Mouse (Mus musculus): ENCODE measurements around the gene S100pbp. TPM values are rescaled to one million over a fixed set of nuclear protein-coding genes. Genes with fewer than 3 reads are reported as not detected.

S100pbp gene
- polyA plus RNA-seq, 1 experiment from 2014 or later, result 15.8 TPM

DNA sequence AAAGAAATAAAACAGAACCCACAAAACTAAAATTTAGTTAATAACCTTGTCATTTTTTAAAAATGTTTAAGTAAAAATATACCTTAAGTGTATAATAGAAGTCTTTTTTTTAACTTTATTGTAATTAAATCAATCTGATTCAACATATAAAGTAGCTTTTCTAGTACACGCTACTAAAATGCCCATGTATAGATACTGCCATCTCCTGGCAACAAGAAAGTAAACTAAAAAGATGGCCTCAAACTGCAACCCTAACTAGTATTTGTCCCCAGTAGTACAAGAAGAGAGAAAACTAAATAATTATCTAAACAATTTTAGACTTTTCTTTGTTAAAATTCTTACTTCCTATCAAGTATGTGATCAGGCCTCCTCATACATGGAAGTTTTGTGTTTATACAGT, 10.0 kb downstream of the S100pbp start:
- no peak overlapping the region for H3K4me2 ChIP-seq
- ATAC-seq (ENCODE audit: low read depth), result no peak
- H3K4me3 ChIP-seq, result no peak overlapping the region
- H3K4me1 ChIP-seq (replicated peaks), result no peaks in the 10 kb centered on the region
- H3K27ac ChIP-seq (replicated peaks), result no peak overlapping the region
- H3K9me3 ChIP-seq, result no peaks in the 10 kb centered on the region
- H3K27me3 ChIP-seq, result no peaks in the 10 kb centered on the region
- no peak overlapping the region for H3K9ac ChIP-seq
- WGBS, result 55% methylated on average over 1 of the region's 1 CpGs
- H3K36me3 ChIP-seq, result peaks cover 52% of the 10 kb centered on the region

DNA sequence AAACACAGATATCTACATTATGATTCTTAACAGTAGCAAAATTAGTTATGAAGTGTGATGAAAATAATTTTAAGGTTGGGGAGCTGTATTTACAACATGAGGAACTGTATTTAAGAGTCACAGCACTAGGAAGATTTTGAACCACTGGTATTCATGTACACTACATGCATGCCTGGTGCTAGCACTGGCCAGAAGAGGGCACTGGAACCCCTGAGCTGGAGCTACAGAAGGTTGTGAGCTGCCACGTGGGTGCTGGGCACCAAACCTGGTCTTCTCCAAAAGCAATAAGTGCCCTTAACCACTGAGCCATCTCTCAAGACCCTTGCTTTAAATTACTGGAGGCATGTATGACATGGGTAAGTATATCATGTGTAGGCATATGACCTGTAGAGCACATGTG, 17.0 kb downstream of the S100pbp start:
- H3K9ac ChIP-seq, result no peak overlapping the region
- H3K36me3 ChIP-seq, result peaks cover 69% of the 10 kb centered on the region
- no peak for ATAC-seq (ENCODE audit: low read depth)
- H3K9me3 ChIP-seq, result no peaks in the 10 kb centered on the region
- H3K4me3 ChIP-seq, result no peak overlapping the region
- WGBS, result 73% methylated on average over 1 of the region's 1 CpGs
- H3K27ac ChIP-seq (replicated peaks), result no peak overlapping the region
- H3K4me2 ChIP-seq, result no peak overlapping the region
- H3K4me1 ChIP-seq (replicated peaks), result no peaks in the 10 kb centered on the region
- H3K27me3 ChIP-seq, result no peaks in the 10 kb centered on the region

DNA sequence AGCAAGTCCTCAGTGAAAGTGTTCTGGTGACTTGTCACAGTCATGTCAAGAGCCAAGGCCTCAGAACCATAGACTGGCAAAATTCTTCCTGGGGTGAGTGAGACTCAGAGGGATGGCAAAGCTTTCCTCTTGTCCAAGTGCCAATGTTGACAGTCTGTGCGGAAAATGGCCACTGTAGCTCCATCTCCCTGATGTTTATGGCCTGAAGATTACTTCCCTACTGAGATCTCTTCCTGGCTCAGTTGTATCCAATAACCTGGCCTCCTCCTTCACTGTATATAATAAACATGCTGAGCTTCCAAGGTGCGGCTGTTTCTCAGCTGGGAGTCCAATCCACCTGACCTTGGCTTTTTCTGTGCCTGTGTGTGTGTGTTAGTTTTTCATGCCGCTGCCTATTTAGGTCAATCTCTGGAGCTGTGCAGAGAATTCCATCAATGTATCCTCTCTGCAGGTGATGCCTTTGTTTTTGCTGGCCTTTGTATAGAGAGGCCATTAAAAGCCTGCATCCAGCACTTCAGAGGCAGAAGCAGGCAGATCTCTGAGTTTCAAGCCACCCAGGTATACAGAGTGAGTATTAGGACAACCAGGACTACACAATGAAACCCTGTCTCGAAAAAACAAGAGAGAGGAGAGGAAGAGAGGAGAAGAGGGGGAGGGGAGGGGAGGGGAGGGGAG, 27.8 kb downstream of the S100pbp start:
- Histone ChIP-seq H3K4me1 (replicated peaks) (no peaks in the 10 kb centered on the region), H3K27me3 (no peaks in the 10 kb centered on the region), H3K36me3 (peaks cover 41% of the 10 kb centered on the region), H3K9me3 (no peaks in the 10 kb centered on the region), H3K4me2 (no peak overlapping the region), H3K9ac (no peak overlapping the region), H3K4me3 (no peak overlapping the region), H3K27ac (replicated peaks) (no peak overlapping the region)
- WGBS, result 73% methylated on average over 4 of the region's 4 CpGs
- no peak for ATAC-seq (ENCODE audit: low read depth)

DNA sequence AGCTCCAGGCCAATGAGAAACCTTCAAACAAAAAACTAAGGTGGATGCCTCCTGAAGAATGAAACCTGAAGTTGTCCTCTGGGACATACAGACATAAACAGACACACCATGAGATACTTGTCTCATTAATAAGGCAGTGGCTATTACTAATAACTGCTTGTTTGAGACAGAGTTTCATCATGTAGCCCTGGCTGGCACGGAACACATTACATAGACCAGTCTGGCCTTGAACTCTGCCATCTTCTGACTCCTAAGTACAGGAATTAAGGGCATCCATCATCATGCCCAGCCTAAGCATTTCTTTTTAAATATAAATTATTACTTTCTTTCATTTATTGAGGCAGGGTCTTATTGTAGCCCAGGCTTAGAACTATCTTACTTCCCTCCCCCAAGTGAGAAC, 28.5 kb downstream of the S100pbp start:
- Histone ChIP-seq H3K27me3 (no peaks in the 10 kb centered on the region), H3K4me2 (no peak overlapping the region), H3K27ac (replicated peaks) (no peak overlapping the region), H3K9me3 (no peaks in the 10 kb centered on the region), H3K4me3 (no peak overlapping the region), H3K36me3 (peaks cover 43% of the 10 kb centered on the region), H3K9ac (no peak overlapping the region), H3K4me1 (replicated peaks) (no peaks in the 10 kb centered on the region)
- 94% methylated on average over 1 of the region's 1 CpGs for WGBS
- ATAC-seq (ENCODE audit: low read depth), result no peak

DNA sequence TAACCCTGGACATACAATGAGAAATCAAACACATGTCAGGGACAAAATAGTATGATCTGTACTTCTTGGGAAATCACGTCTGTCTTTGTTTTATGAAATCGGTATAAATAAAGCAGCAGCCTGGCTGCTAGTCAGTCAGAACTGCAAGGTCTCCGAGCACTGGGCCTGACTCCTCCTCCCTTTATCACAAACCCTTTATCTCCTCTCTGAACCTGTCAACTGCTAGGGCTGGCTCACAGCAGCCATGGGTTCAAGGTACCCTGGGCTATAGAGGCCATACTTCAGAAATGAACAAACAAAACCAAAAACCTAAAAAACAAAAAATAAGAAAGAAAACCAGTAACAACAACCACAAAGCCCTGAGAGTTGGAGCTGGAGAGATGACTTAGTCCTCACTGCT, 31.0 kb downstream of the S100pbp start:
- H3K4me3 ChIP-seq, result no peak overlapping the region

DNA sequence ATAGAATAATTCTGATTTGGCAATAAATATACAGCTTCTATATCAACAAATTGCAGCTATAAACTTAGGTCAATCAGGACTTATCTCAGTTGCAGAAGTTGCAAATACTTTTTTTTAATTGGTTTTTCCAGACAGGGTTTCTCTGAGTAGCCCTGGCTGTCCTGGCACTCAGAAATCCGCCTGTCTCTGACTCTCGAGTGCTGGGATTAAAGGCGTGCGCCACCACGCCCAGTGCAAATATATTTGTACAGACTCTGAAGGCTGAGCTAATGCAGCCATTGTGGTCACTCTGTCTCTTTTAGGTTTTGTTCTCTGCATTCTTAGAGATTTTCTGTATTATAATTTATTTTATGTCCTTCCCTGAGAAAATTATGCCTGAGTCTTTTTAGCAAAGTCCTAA, 32.0 kb downstream of the S100pbp start:
- Histone ChIP-seq H3K4me2 (no peak overlapping the region), H3K4me3 (no peak overlapping the region), H3K9ac (no peak overlapping the region), H3K27ac (replicated peaks) (no peak overlapping the region), H3K4me1 (replicated peaks) (no peaks in the 10 kb centered on the region), H3K9me3 (no peaks in the 10 kb centered on the region), H3K36me3 (peaks cover 52% of the 10 kb centered on the region), H3K27me3 (no peaks in the 10 kb centered on the region)
- 95% methylated on average over 5 of the region's 5 CpGs for WGBS
- no peak for ATAC-seq (ENCODE audit: low read depth)

More for the DNA sequence above, 31.0 kb downstream of the S100pbp start:
- no peaks in the 10 kb centered on the region for H3K27me3 ChIP-seq
- H3K4me2 ChIP-seq, result no peak overlapping the region
- no peak overlapping the region for H3K27ac ChIP-seq (replicated peaks)
- H3K9ac ChIP-seq, result no peak overlapping the region
- H3K36me3 ChIP-seq, result peaks cover 49% of the 10 kb centered on the region
- no peaks in the 10 kb centered on the region for H3K4me1 ChIP-seq (replicated peaks)
- WGBS, result 66% methylated on average over 3 of the region's 3 CpGs
- H3K9me3 ChIP-seq, result no peaks in the 10 kb centered on the region
- no peak for ATAC-seq (ENCODE audit: low read depth)

DNA sequence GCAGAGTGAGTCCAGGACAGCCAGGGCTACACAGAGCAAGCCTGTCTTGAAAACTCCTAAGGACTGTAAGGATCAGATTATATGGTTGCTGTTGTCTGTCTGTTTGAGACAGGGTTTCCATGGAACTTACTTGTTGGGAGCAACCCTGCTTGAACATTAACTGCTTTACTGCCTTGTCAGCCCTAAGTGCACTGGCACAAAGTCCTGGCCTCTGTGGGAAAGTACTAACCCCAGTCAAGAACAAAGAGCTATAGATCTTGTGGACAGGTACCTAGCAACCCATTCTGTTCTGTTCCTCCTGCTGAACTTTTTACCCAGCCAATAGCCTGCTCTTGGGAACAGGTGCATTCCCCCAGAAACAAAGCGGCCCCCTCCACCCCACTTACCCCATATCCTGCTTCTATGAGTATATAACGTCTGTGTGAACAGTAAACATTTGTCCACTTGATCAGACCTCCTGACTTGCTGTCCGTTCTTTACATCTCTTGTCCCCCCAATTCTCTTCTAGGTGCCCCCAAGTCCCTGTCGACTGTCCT, 38.2 kb downstream of the S100pbp start:
- 32% methylated on average over 4 of the region's 4 CpGs for WGBS
- Histone ChIP-seq H3K9ac (no peak overlapping the region), H3K36me3 (peaks cover 56% of the 10 kb centered on the region), H3K4me2 (no peak overlapping the region), H3K9me3 (no peaks in the 10 kb centered on the region), H3K27ac (replicated peaks) (peak overlapping the region; percentile 49; the same call in 1 of the 2 replicates), H3K4me3 (no peak overlapping the region), H3K4me1 (replicated peaks) (peaks cover 12% of the 10 kb centered on the region; the same call in 1 of the 2 replicates), H3K27me3 (no peaks in the 10 kb centered on the region)
- peak; percentile 36; the same call in 1 of the 2 replicates for ATAC-seq (ENCODE audit: low read depth)

DNA sequence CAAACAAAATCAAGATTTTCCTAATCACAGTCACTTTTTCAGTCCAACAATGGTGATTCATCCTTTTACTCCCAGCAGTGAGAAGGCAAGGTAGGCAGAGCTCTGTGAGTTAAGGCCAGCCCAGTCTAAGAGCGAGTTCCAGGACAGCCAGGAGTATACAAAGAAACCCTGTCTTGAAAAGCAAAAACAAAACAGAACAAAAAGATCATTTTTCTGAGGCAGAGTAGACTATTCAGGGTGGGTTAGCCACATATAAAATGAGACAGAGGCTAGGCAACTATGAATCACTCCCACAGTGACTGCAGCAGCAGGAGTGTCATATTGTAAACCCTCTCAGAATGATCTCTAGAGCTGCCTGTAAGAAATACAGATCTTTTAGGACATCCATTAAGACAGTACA, 40.2 kb downstream of the S100pbp start:
- peak overlapping the region; percentile 14; the same call in 1 of the 2 replicates for H3K27ac ChIP-seq (replicated peaks)
- peaks cover 25% of the 10 kb centered on the region for H3K4me1 ChIP-seq (replicated peaks)
- H3K4me2 ChIP-seq, result no peak overlapping the region
- WGBS, result 32% methylated on average over 1 of the region's 1 CpGs
- H3K36me3 ChIP-seq, result peaks cover 41% of the 10 kb centered on the region
- no peak for ATAC-seq (ENCODE audit: low read depth)
- H3K27me3 ChIP-seq, result no peaks in the 10 kb centered on the region
- H3K9ac ChIP-seq, result no peak overlapping the region
- no peak overlapping the region for H3K4me3 ChIP-seq
- H3K9me3 ChIP-seq, result no peaks in the 10 kb centered on the region

DNA sequence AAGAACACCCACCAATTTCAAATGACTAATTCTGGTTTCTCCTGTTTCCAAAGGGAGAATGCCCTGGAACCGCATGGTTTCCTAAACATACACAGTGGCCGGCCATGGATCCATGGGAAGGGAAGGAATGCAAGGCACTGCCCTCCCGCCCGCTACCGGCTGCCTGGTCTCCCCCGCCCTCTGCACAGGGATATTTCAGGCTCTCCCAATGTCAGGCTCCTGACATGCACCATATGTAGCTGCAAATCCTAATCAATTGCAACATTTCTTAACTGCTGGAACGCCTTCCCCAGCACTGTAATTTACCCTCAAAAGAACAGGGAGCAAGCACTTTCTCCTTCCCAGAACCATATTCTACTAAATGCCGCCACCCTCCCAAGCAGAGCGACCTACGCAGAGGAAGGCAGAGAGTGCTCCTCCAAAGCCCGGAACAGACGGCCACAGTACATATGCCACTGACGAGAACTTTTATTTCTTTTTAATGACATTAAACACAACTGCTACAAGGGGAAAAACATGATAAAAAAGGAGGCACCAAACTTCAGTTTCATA, 41.9 kb downstream of the S100pbp start:
- 82% methylated on average over 13 of the region's 13 CpGs for WGBS
- H3K36me3 ChIP-seq, result peaks cover 32% of the 10 kb centered on the region
- no peak overlapping the region for H3K4me3 ChIP-seq
- H3K27me3 ChIP-seq, result no peaks in the 10 kb centered on the region
- no peak overlapping the region for H3K9ac ChIP-seq
- no peak overlapping the region for H3K4me2 ChIP-seq
- H3K27ac ChIP-seq (replicated peaks), result no peak overlapping the region
- no peaks in the 10 kb centered on the region for H3K9me3 ChIP-seq
- H3K4me1 ChIP-seq (replicated peaks), result peaks cover 36% of the 10 kb centered on the region
- ATAC-seq (ENCODE audit: low read depth), result no peak

DNA sequence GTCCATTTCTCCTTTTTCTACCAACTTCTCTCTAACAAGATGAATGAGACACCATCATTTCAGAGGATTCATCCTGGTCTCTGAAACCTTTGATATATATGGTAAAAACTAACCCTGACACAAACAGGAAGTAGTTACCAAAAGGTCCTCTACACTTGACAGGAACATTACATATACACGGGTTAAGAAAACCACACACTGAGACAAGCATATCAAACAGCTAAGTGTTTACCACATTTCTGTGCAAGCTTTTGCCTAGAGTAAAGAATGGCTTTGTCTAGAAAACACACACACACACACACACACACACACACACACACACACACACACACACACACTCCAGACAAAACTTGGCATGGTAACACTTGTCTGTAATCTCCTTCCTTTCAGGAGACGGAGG, 43.1 kb downstream of the S100pbp start:
- ATAC-seq (ENCODE audit: low read depth), result no peak
- Histone ChIP-seq H3K9me3 (no peaks in the 10 kb centered on the region), H3K4me2 (no peak overlapping the region), H3K9ac (no peak overlapping the region), H3K27me3 (no peaks in the 10 kb centered on the region), H3K4me3 (no peak overlapping the region), H3K4me1 (replicated peaks) (peaks cover 40% of the 10 kb centered on the region), H3K36me3 (peaks cover 27% of the 10 kb centered on the region), H3K27ac (replicated peaks) (no peak overlapping the region)
- WGBS, result 79% methylated on average over 2 of the region's 2 CpGs

DNA sequence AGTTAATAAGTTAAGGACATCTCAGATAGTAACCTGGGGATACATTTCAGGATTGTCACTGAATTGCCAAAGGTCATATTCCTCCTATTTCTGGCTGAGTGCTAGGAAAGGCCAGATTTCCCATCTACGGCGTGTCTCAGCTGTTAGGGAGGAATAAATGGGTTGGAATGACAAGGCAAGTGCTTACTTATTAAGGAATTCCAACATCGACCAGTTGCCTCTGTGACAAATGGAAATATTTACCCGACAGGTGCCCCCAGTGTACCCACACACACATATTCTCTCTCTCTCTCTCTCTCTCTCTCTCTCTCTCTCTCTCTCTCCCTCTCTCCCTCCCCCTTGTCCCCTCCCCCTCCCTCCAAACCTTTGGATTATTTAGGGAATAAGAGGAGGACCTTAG, 43.6 kb downstream of the S100pbp start:
- no peak overlapping the region for H3K4me2 ChIP-seq
- H3K36me3 ChIP-seq, result peaks cover 26% of the 10 kb centered on the region
- peaks cover 45% of the 10 kb centered on the region for H3K4me1 ChIP-seq (replicated peaks)
- no peak overlapping the region for H3K4me3 ChIP-seq
- H3K9me3 ChIP-seq, result no peaks in the 10 kb centered on the region
- no peak for ATAC-seq (ENCODE audit: low read depth)
- no peak overlapping the region for H3K27ac ChIP-seq (replicated peaks)
- no peak overlapping the region for H3K9ac ChIP-seq
- H3K27me3 ChIP-seq, result no peaks in the 10 kb centered on the region
- WGBS, result 65% methylated on average over 4 of the region's 4 CpGs

DNA sequence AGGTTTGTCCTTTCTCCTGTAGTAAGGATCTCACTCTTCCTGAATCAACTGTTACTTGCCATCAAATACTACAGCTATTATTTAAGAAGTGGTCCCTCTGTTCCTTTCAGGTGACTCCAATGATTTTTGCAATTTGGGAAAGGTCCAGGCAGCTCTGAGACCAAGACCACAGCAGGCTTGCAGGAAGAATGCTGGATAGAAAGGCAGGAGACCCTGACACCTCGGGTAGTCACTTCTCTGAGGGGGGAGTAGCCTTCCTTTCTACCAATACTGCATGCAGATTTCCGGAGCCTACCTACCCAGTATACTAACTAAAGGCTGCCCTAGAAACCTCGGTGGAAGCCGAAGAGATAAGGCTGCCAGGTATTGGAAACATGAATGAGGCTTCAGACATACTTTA, 44.1 kb downstream of the S100pbp start:
- Histone ChIP-seq H3K4me2 (no peak overlapping the region), H3K36me3 (peaks cover 23% of the 10 kb centered on the region), H3K9ac (peak overlapping the region; percentile 49; the same call in 1 of the 2 replicates), H3K4me1 (replicated peaks) (peaks cover 46% of the 10 kb centered on the region), H3K27me3 (no peaks in the 10 kb centered on the region), H3K9me3 (no peaks in the 10 kb centered on the region), H3K4me3 (no peak overlapping the region), H3K27ac (replicated peaks) (peak overlapping the region; percentile 74)
- 73% methylated on average over 4 of the region's 4 CpGs for WGBS
- ATAC-seq (ENCODE audit: low read depth), result no peak
